Mouse (Mus musculus) frontal cortex, postnatal 10 days (tissue): Measurements from ENCODE around the gene En2.

ENCODE experiments used
- DNase-seq, 2 experiments: peaks; one replicate each; pipeline ENCODE4 v3.0.0; 2022; ENCODE audit warnings: low spot score in 2 of 2, mixed read lengths in 1 of 2

The En2 gene

GRCm38 (mm10) chr5:28159891-28160470, 5.5 kb upstream of the En2 start:
- DNase-seq: no peak

GRCm38 (mm10) chr5:28161383-28161937, 4.0 kb upstream of the En2 start:
- no peak for DNase-seq

GRCm38 (mm10) chr5:28161938-28162402, 3.5 kb upstream of the En2 start:
- no peak for DNase-seq

- DNase-seq: no peak
Measured at GRCm38 (mm10) chr5:28163926-28164325, 1.6 kb upstream of the En2 start.

GRCm38 (mm10) chr5:28166256-28167231, 1.1 kb downstream of the En2 start:
- no peak for DNase-seq

- DNase-seq: no peak
Measured at GRCm38 (mm10) chr5:28167611-28168252, 2.2 kb downstream of the En2 start.

GRCm38 (mm10) chr5:28168253-28169165, 3.0 kb downstream of the En2 start:
- DNase-seq: no peak

GRCm38 (mm10) chr5:28169166-28169801, 3.8 kb downstream of the En2 start:
- no peak for DNase-seq

- no peak for DNase-seq
Measured at GRCm38 (mm10) chr5:28170081-28170480, 4.6 kb downstream of the En2 start.

GRCm38 (mm10) chr5:28170892-28171291, 5.4 kb downstream of the En2 start:
- no peak for DNase-seq

- DNase-seq: no peak
Measured at GRCm38 (mm10) chr5:28171667-28172066, 6.2 kb downstream of the En2 start.

GRCm38 (mm10) chr5:28172261-28172920, 6.9 kb downstream of the En2 start:
- no peak for DNase-seq

- DNase-seq: no peak
Measured at GRCm38 (mm10) chr5:28172921-28173670, 7.6 kb downstream of the En2 start.

- no peak for DNase-seq
Measured at GRCm38 (mm10) chr5:28173674-28174073, 8.2 kb downstream of the En2 start.

- DNase-seq: no peak
Measured at GRCm38 (mm10) chr5:28174086-28174485, 8.6 kb downstream of the En2 start.

GRCm38 (mm10) chr5:28174876-28175569, 9.5 kb downstream of the En2 start:
- DNase-seq: no peak

- DNase-seq: no peak
Measured at GRCm38 (mm10) chr5:28175570-28175919, 10.1 kb downstream of the En2 start.

- no peak for DNase-seq
Measured at GRCm38 (mm10) chr5:28176023-28176422, 10.5 kb downstream of the En2 start.

GRCm38 (mm10) chr5:28176585-28176984, 11.1 kb downstream of the En2 start:
- no peak for DNase-seq
